Mouse (Mus musculus) liver, adult 2 months (tissue): ENCODE data around the gene Drc3. TPM values are rescaled to one million over a fixed set of nuclear protein-coding genes. Genes with fewer than 3 reads are reported as not detected.
"Not testable (repeated sequence)": the region's sequence is repeated elsewhere in the genome, so short reads cannot be mapped to it uniquely, and the experiment has no call there.

ENCODE experiments used
- DNase-seq: peaks from one replicate; pipeline ENCODE4 v3.0.0-alpha.2; 2011; ENCODE audit warnings: low read depth, low spot score; ENCODE audit errors: extremely low read depth
- H3K27ac ChIP-seq: fragments of 200-500 bp; replicated peaks from 2 replicates; pipeline ENCODE4 v1.5.1; 2012; ENCODE audit warnings: low read depth, mild to moderate bottlenecking, control low read depth, inconsistent platforms, low read length; ENCODE audit not compliant: insufficient read depth
- H3K27me3 ChIP-seq: fragments of 200-500 bp; 2 replicates; pipeline ENCODE4 v1.6.1; 2012; ENCODE audit warnings: mild to moderate bottlenecking, moderate library complexity, low read length, inconsistent platforms; ENCODE audit not compliant: control insufficient read depth, insufficient read depth
- H3K36me3 ChIP-seq: fragments of 200-500 bp; 2 replicates; pipeline ENCODE4 v1.6.1; 2012; ENCODE audit warnings: low read length, inconsistent platforms; ENCODE audit not compliant: control insufficient read depth, insufficient read depth
- H3K4me1 ChIP-seq: fragments of 200-500 bp; 2 replicates; pipeline ENCODE4 v1.6.1; 2011; ENCODE audit warnings: low read length; ENCODE audit not compliant: control insufficient read depth, insufficient read depth
- H3K4me3 ChIP-seq: fragments of 200-500 bp; 2 replicates; pipeline ENCODE4 v1.5.1; 2011; ENCODE audit warnings: low read depth, mild to moderate bottlenecking, control low read depth, low read length, moderate library complexity; ENCODE audit not compliant: insufficient read depth
- H3K79me2 ChIP-seq: fragments of 200-500 bp; 2 replicates; pipeline ENCODE4 v1.6.1; 2012; ENCODE audit warnings: inconsistent platforms, mild to moderate bottlenecking, low read length, moderate library complexity; ENCODE audit not compliant: control insufficient read depth, insufficient read depth
- H3K9ac ChIP-seq: fragments of 200-500 bp; 2 replicates; pipeline ENCODE4 v1.6.1; 2012; ENCODE audit warnings: low read depth, mild to moderate bottlenecking, control low read depth, inconsistent platforms, low read length
- CTCF ChIP-seq: fragments of 200-500 bp; IDR thresholded peaks from 2 replicates; pipeline ENCODE4 v1.5.1; 2011; ENCODE audit warnings: low read depth, low read length, control low read depth
- POLR2A ChIP-seq: fragments of 200-500 bp; IDR thresholded peaks from 2 replicates; pipeline ENCODE4 v1.6.1; 2011; ENCODE audit warnings: low read length, control low read depth; ENCODE audit not compliant: insufficient read depth; ENCODE audit errors: extremely low read depth
- WGBS: fragments of 180-500 bp; shearing (Covaris S2); methylation state at CpG from one replicate; pipeline ENCODE4 v1.1.7; 2018; 5-methylcytosine and 5-hydroxymethylcytosine counted together
- polyA plus RNA-seq: library from polyadenylated mRNA; depleted of rRNA; stranded (reverse); fragments of >200 nt; gene quantifications from 2 replicates; pipeline ENCODE4 v1.2.3, GENCODE M21; 2012; rRNA removed
- total RNA-seq: library from RNA; depleted of rRNA; stranded (reverse); fragments of >200 nt; gene quantifications from 2 replicates; pipeline ENCODE4 v1.2.3, GENCODE M21; 2014; rRNA removed

Gene Drc3
- total and polyA plus RNA-seq, 2 experiments: 0.46 to 0.64 TPM

DNA sequence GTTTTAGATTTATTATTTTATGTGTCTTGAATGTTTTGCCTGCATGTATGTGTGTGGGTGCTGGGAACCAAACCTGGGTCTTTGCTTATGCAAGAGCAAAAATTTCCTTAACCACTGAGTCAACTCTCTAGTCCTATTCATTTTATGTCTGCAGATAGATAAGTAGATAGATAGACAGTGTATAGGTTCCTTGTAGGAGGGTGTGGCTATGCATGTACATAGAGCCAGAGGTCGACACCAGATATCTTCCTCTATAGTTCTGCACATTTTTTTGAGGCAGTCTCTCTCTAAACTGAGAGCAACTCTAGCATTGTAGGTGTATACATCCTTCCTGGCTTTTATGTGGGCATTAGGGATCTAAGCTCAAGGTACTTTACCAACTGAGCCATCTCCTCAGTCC, 82.0 kb downstream of the Drc3 start:
- TF ChIP-seq CTCF (no peak), POLR2A (no peak)
- H3K27ac ChIP-seq: no peak overlapping the region
- DNase-seq: no peak
- peaks cover 36% of the 10 kb centered on the region for H3K36me3 ChIP-seq
- WGBS: 95% methylated on average over 1 of the region's 1 CpGs
- no peak overlapping the region for H3K4me3 ChIP-seq
- H3K4me1 ChIP-seq: no peaks in the 10 kb centered on the region
- no peak overlapping the region for H3K9ac ChIP-seq
- H3K27me3 ChIP-seq: no peaks in the 10 kb centered on the region
- no peaks in the 10 kb centered on the region for H3K79me2 ChIP-seq

DNA sequence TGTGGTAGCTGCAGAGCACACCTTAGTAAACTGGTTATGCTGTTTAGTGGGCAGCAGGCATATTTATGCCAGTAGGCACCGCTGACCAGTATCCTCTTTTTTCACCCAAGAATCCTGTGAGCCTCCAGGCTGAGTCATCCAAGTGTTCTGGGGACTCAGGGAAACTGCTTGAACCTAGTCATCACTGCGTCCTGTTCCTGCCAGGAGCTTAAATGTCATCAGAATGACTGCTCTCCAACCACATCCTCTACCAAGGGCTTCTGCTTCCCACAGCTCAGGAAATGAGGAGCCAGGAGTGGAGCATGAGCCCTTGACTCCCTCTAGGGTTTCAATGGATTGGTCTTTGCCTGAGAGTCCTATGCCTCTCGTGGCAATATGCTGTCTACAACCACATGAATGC, 83.5 kb downstream of the Drc3 start:
- Histone ChIP-seq H3K79me2 (no peaks in the 10 kb centered on the region), H3K27ac (no peak overlapping the region), H3K4me1 (no peaks in the 10 kb centered on the region), H3K4me3 (no peak overlapping the region), H3K36me3 (peaks cover 46% of the 10 kb centered on the region), H3K27me3 (no peaks in the 10 kb centered on the region), H3K9ac (no peak overlapping the region)
- no peak for DNase-seq
- WGBS: 85% methylated on average over 3 of the region's 3 CpGs
- TF ChIP-seq CTCF (no peak), POLR2A (no peak)

- H3K4me3 ChIP-seq, H3K27me3 ChIP-seq, H3K9ac ChIP-seq, H3K79me2 ChIP-seq, H3K4me1 ChIP-seq, H3K27ac ChIP-seq, DNase-seq: not testable (repeated sequence)
- peaks cover 48% of the 10 kb centered on the region for H3K36me3 ChIP-seq
- 54% methylated on average over 1 of the region's 1 CpGs for WGBS
Observed at GRCm38 (mm10) chr11:60439621-60440020, 86.5 kb downstream of the Drc3 start.

- Histone ChIP-seq H3K27ac (no peak overlapping the region), H3K36me3 (peaks cover 43% of the 10 kb centered on the region), H3K4me1 (no peaks in the 10 kb centered on the region), H3K9ac (no peak overlapping the region), H3K27me3 (no peaks in the 10 kb centered on the region), H3K4me3 (no peak overlapping the region), H3K79me2 (no peaks in the 10 kb centered on the region)
- no peak for TF ChIP-seq POLR2A
- no peak for TF ChIP-seq CTCF
- 79% methylated on average over 7 of the region's 7 CpGs for WGBS
- DNase-seq: no peak
Observed at GRCm38 (mm10) chr11:60440176-60440575, 87.0 kb downstream of the Drc3 start.

GRCm38 (mm10) chr11:60442896-60443295, 89.8 kb downstream of the Drc3 start:
- no peak overlapping the region for H3K4me3 ChIP-seq
- H3K4me1 ChIP-seq: no peaks in the 10 kb centered on the region
- 91% methylated on average over 6 of the region's 6 CpGs for WGBS
- DNase-seq: no peak
- no peaks in the 10 kb centered on the region for H3K79me2 ChIP-seq
- H3K36me3 ChIP-seq: peaks cover 28% of the 10 kb centered on the region
- H3K27me3 ChIP-seq: no peaks in the 10 kb centered on the region
- TF ChIP-seq CTCF: no peak
- no peak overlapping the region for H3K9ac ChIP-seq
- no peak overlapping the region for H3K27ac ChIP-seq

Other genes with a start within 250 kb of the Drc3 start
- 2.7 and 3.4 TPM in 2 replicates for gene Rai1, start 248.3 kb upstream of the Drc3 start, total RNA-seq
- gene Rai1, start 248.3 kb upstream of the Drc3 start, polyA plus RNA-seq: 9.0 and 12.9 TPM in 2 replicates
- 151 and 152 TPM in 2 replicates for gene Srebf1, start 130.7 kb upstream of the Drc3 start, total RNA-seq
- 477 and 580 TPM in 2 replicates for gene Srebf1, start 130.7 kb upstream of the Drc3 start, polyA plus RNA-seq
- 9.6 and 13.5 TPM in 2 replicates for gene Tom1l2, start 424 bp upstream of the Drc3 start, total RNA-seq
- 16.9 and 22.1 TPM in 2 replicates for gene Tom1l2, start 424 bp upstream of the Drc3 start, polyA plus RNA-seq
- gene Gid4, start 63.8 kb downstream of the Drc3 start, total RNA-seq: 11.7 and 14.1 TPM in 2 replicates
- 18.9 and 21.7 TPM in 2 replicates for gene Gid4, start 63.8 kb downstream of the Drc3 start, polyA plus RNA-seq
- 15.3 and 16.8 TPM in 2 replicates for gene Atpaf2, start 65.1 kb downstream of the Drc3 start, total RNA-seq
- gene Atpaf2, start 65.1 kb downstream of the Drc3 start, polyA plus RNA-seq: 22.3 and 23.3 TPM in 2 replicates
- gene Drg2, start 101.3 kb downstream of the Drc3 start, total RNA-seq: 29.1 and 36.6 TPM in 2 replicates
- 40.1 and 41.7 TPM in 2 replicates for gene Drg2, start 101.3 kb downstream of the Drc3 start, polyA plus RNA-seq
- gene Myo15, start 116.0 kb downstream of the Drc3 start, total RNA-seq: under 0.01 TPM in 1 of 2 replicates, not detected in the other
- gene Myo15, start 116.0 kb downstream of the Drc3 start, polyA plus RNA-seq: 0.05 and 0.06 TPM in 2 replicates
- 25.2 and 33.8 TPM in 2 replicates for gene Alkbh5, start 183.1 kb downstream of the Drc3 start, total RNA-seq
- gene Alkbh5, start 183.1 kb downstream of the Drc3 start, polyA plus RNA-seq: 21.2 and 22.6 TPM in 2 replicates